Mouse (Mus musculus): ENCODE measurements at regions not wholly inside any gene's neighbourhood (a gene's known extent, or its start where the extent isn't known, plus 50 kb on each side); places are given as distances from the start of the nearest gene placed in this dataset.

DNA sequence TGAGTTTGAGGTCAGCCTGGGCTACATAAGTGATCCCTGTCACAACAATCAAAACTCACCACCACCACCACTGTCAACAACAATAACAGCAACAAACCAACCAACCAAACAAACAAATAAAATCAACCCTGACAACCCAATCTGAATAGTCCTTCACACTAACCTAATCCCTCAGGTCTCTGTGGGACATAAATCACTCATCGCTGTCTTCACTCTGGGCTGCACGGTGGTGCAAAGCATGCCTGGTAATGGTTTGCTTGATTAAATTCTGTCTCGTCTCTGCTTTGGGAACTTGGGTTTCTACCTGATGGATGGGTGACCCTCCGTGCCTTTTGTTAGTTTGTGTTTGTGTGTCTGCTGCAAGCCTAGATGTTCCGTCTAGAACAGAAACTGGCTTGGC lies 100.6 kb downstream of the Slc17a6 start:
- Histone ChIP-seq H3K4me1 (replicated peaks) (0 out of 2 replicates have a peak, but pooled peaks cover 8% of the 10 kb centered on the region), H3K27ac (no peak overlapping the region), H3K9ac (replicated peaks) (no peak overlapping the region), H3K27me3 (no peaks in the 10 kb centered on the region), H3K36me3 (no peaks in the 10 kb centered on the region), H3K9me3 (no peaks in the 10 kb centered on the region), H3K4me2 (no peak overlapping the region), H3K4me3 (replicated peaks) (no peak overlapping the region)
- peak; percentile 73; the same call in 1 of the 2 replicates for ATAC-seq (ENCODE audit: insufficient number of reproducible peaks, insufficient read depth, low FRiP score, low TSS enrichment, low read depth)
- WGBS: 40% methylated on average over 5 of the region's 5 CpGs

DNA sequence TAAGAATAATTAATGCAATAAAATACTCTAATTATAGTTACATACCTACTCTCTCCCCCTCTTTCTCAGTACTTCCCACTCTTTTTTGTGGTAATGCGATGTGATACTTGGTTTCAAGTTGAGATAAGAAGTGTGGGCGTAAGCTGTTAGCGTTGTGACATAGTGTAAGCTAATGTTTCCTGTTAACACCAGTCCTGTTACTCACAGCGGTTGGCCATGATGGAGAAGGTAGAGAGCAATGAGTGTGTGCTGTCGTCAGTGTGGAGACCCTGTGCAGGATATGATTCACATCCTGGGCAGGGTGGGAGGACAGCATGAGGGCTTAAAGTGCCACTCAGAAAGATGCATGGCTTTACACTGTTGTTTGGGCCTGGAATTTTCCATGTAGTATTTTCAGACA lies 102.1 kb downstream of the Slc17a6 start:
- Histone ChIP-seq H3K9ac (replicated peaks) (no peak overlapping the region), H3K4me1 (replicated peaks) (0 out of 2 replicates have a peak, but pooled peaks cover 8% of the 10 kb centered on the region), H3K27ac (no peak overlapping the region), H3K4me3 (replicated peaks) (no peak overlapping the region), H3K36me3 (no peaks in the 10 kb centered on the region), H3K4me2 (no peak overlapping the region), H3K27me3 (no peaks in the 10 kb centered on the region), H3K9me3 (no peaks in the 10 kb centered on the region)
- no peak for ATAC-seq (ENCODE audit: insufficient number of reproducible peaks, insufficient read depth, low FRiP score, low TSS enrichment, low read depth)
- WGBS: 77% methylated on average over 5 of the region's 5 CpGs

DNA sequence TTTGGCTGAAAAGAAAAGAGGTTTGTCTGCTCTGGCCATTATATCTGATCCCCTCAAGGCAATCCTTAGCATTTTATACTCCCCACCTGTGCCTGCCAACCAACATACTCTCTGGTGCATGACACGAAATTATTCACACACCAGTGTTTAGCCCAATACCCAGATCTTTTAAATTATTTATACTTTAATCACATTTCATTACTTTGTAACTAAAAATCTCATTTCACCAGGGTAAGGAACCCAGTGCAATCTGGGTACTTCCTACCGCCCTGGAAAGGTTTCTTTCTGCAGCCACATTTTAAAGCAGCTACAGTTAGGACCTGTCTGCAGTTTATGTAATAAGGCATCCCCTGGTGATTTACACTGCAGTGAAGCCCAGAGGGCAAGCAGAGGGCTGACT lies 114.5 kb downstream of the Slc17a6 start:
- no peaks in the 10 kb centered on the region for H3K36me3 ChIP-seq
- H3K4me3 ChIP-seq (replicated peaks): no peak overlapping the region
- H3K9ac ChIP-seq (replicated peaks): no peak overlapping the region
- 29% methylated on average over 2 of the region's 2 CpGs for WGBS
- H3K4me2 ChIP-seq: no peak overlapping the region
- H3K27me3 ChIP-seq: no peaks in the 10 kb centered on the region
- no peak overlapping the region for H3K27ac ChIP-seq
- peaks cover 2% of the 10 kb centered on the region; the same call in 1 of the 2 replicates for H3K4me1 ChIP-seq (replicated peaks)
- no peak for ATAC-seq (ENCODE audit: insufficient number of reproducible peaks, insufficient read depth, low FRiP score, low TSS enrichment, low read depth)
- no peaks in the 10 kb centered on the region for H3K9me3 ChIP-seq

DNA sequence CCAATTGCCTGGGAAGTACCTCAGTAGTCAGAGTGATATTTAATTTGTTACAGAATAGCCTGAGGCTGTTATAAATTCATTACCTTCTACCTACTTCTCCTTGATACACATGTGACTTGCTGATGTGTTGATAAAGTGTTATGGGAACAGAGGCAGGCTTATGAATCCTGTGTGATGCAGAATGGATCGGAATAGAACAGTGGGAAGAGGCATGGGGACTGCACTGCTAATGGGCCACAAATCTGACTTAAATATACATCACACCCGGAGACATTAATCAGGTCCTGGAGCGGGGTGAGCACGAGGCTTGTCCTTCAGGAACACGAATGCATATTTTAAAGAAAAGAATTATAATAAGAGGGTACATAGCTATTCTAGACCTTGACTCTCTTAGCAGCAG lies 117.8 kb downstream of the Slc17a6 start:
- Histone ChIP-seq H3K4me3 (replicated peaks) (no peak overlapping the region), H3K27ac (no peak overlapping the region), H3K9me3 (no peaks in the 10 kb centered on the region), H3K4me1 (replicated peaks) (peaks cover 2% of the 10 kb centered on the region; the same call in 1 of the 2 replicates), H3K27me3 (no peaks in the 10 kb centered on the region), H3K36me3 (no peaks in the 10 kb centered on the region), H3K9ac (replicated peaks) (no peak overlapping the region), H3K4me2 (no peak overlapping the region)
- 79% methylated on average over 5 of the region's 5 CpGs for WGBS
- ATAC-seq (ENCODE audit: insufficient number of reproducible peaks, insufficient read depth, low FRiP score, low TSS enrichment, low read depth): no peak

- Histone ChIP-seq H3K27me3 (no peaks in the 10 kb centered on the region), H3K4me1 (replicated peaks) (peaks cover 2% of the 10 kb centered on the region; the same call in 1 of the 2 replicates), H3K9me3 (no peaks in the 10 kb centered on the region), H3K4me2 (no peak overlapping the region), H3K36me3 (no peaks in the 10 kb centered on the region), H3K4me3 (replicated peaks) (no peak overlapping the region), H3K9ac (replicated peaks) (no peak overlapping the region), H3K27ac (no peak overlapping the region)
- WGBS: 82% methylated on average over 5 of the region's 5 CpGs
- no peak for ATAC-seq (ENCODE audit: insufficient number of reproducible peaks, insufficient read depth, low FRiP score, low TSS enrichment, low read depth)
These were observed 119.1 kb downstream of the Slc17a6 start for GRCm38 (mm10) chr7:51740928-51741327.

DNA sequence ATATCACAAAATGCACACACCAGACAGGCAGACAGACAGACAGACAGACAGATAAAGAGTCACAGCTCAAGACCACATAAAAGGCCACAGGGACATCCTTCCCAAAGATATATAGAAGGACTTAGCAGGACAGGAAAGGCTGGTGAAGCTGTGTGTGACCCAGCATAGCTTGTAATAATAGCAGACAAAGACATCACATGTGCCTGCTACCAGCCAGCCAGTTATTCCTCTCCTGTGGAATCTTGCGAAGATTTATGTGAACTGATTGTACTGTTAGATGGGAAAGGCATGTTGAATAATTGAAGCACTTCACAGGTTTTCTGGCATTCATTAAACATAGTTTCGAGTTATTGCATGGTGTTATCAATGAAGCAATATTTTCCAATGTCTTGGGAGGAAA lies 119.1 kb upstream of the Gas2 start:
- Histone ChIP-seq H3K9ac (replicated peaks) (no peak overlapping the region), H3K36me3 (no peaks in the 10 kb centered on the region), H3K4me1 (replicated peaks) (no peaks in the 10 kb centered on the region), H3K4me2 (no peak overlapping the region), H3K27ac (no peak overlapping the region), H3K9me3 (no peaks in the 10 kb centered on the region), H3K4me3 (replicated peaks) (no peak overlapping the region), H3K27me3 (no peaks in the 10 kb centered on the region)
- WGBS: 80% methylated on average over 2 of the region's 2 CpGs
- ATAC-seq (ENCODE audit: insufficient number of reproducible peaks, insufficient read depth, low FRiP score, low TSS enrichment, low read depth): no peak

GRCm38 (mm10) chr7:51745598-51745997 lies 116.2 kb upstream of the Gas2 start:
- Histone ChIP-seq H3K9me3 (no peaks in the 10 kb centered on the region), H3K4me3 (replicated peaks) (no peak overlapping the region), H3K27ac (no peak overlapping the region), H3K27me3 (no peaks in the 10 kb centered on the region), H3K36me3 (no peaks in the 10 kb centered on the region), H3K4me2 (no peak overlapping the region), H3K9ac (replicated peaks) (no peak overlapping the region), H3K4me1 (replicated peaks) (no peaks in the 10 kb centered on the region)
- ATAC-seq (ENCODE audit: insufficient number of reproducible peaks, insufficient read depth, low FRiP score, low TSS enrichment, low read depth): no peak
- 97% methylated on average over 3 of the region's 3 CpGs for WGBS

- no peak; the same call in 1 of the 2 replicates for ATAC-seq (ENCODE audit: insufficient number of reproducible peaks, insufficient read depth, low FRiP score, low TSS enrichment, low read depth)
- Histone ChIP-seq H3K9me3 (no peaks in the 10 kb centered on the region), H3K27me3 (no peaks in the 10 kb centered on the region), H3K4me3 (replicated peaks) (no peak overlapping the region), H3K4me1 (replicated peaks) (no peaks in the 10 kb centered on the region), H3K27ac (no peak overlapping the region), H3K4me2 (peak overlapping the region; percentile 6; the same call in 1 of the 2 replicates), H3K36me3 (no peaks in the 10 kb centered on the region), H3K9ac (replicated peaks) (no peak overlapping the region)
- WGBS: 39% methylated on average over 10 of the region's 10 CpGs
These were observed 113.0 kb upstream of the Gas2 start for GRCm38 (mm10) chr7:51748633-51749303.

GRCm38 (mm10) chr7:51749304-51750129 lies 112.3 kb upstream of the Gas2 start:
- H3K27me3 ChIP-seq: no peaks in the 10 kb centered on the region
- no peaks in the 10 kb centered on the region for H3K36me3 ChIP-seq
- no peak overlapping the region for H3K4me2 ChIP-seq
- H3K27ac ChIP-seq: no peak overlapping the region
- no peak for ATAC-seq (ENCODE audit: insufficient number of reproducible peaks, insufficient read depth, low FRiP score, low TSS enrichment, low read depth)
- H3K4me1 ChIP-seq (replicated peaks): peaks cover 4% of the 10 kb centered on the region; the same call in 1 of the 2 replicates
- H3K9me3 ChIP-seq: no peaks in the 10 kb centered on the region
- 0 out of 2 replicates have a peak overlapping the region, but pooled peaks have one; percentile 8 for H3K9ac ChIP-seq (replicated peaks)
- WGBS: 70% methylated on average over 14 of the region's 14 CpGs
- H3K4me3 ChIP-seq (replicated peaks): no peak overlapping the region

GRCm38 (mm10) chr7:51750271-51750670 lies 111.5 kb upstream of the Gas2 start:
- Histone ChIP-seq H3K27me3 (no peaks in the 10 kb centered on the region), H3K4me3 (replicated peaks) (no peak overlapping the region), H3K27ac (no peak overlapping the region), H3K36me3 (no peaks in the 10 kb centered on the region), H3K4me2 (no peak overlapping the region), H3K9ac (replicated peaks) (no peak overlapping the region), H3K4me1 (replicated peaks) (peaks cover 4% of the 10 kb centered on the region; the same call in 1 of the 2 replicates), H3K9me3 (no peaks in the 10 kb centered on the region)
- no peak for ATAC-seq (ENCODE audit: insufficient number of reproducible peaks, insufficient read depth, low FRiP score, low TSS enrichment, low read depth)
- 92% methylated on average over 1 of the region's 1 CpGs for WGBS

DNA sequence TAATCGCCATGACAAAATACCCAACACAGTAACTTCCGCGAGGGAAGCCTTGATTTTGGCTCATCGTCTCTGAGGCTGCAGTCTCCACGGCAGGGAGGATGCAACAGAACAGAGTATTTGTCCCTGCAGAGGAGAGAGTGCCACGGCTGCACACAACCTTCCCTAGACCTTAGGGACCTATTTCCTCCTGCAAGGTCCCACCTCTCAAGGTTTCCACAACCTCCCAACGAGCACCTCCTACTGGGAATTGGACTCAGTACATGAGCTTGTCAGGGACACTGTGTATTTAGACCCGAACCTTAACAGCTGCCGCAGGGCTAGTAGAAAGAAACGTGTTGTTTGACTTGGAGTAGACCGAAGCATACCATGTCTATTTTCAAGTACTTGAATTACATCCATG lies 108.8 kb upstream of the Gas2 start:
- Histone ChIP-seq H3K4me3 (replicated peaks) (no peak overlapping the region), H3K9me3 (no peaks in the 10 kb centered on the region), H3K9ac (replicated peaks) (no peak overlapping the region), H3K4me2 (no peak overlapping the region), H3K4me1 (replicated peaks) (peaks cover 4% of the 10 kb centered on the region; the same call in 1 of the 2 replicates), H3K36me3 (no peaks in the 10 kb centered on the region), H3K27me3 (no peaks in the 10 kb centered on the region), H3K27ac (no peak overlapping the region)
- ATAC-seq (ENCODE audit: insufficient number of reproducible peaks, insufficient read depth, low FRiP score, low TSS enrichment, low read depth): no peak
- 84% methylated on average over 11 of the region's 11 CpGs for WGBS
